Mouse (Mus musculus) liver, embryonic 14.5 days (tissue): ENCODE data around the gene Pet100. TPM values are rescaled to one million over a fixed set of nuclear protein-coding genes. Genes with fewer than 3 reads are reported as not detected.

Experiments
- ATAC-seq: fragments of 200-750 bp; cut with Nextera tagmentation; 2 replicates; pipeline ENCODE4 v1.8.0; 2017; ENCODE audit warnings: moderate number of reproducible peaks, mild to moderate bottlenecking, moderate library complexity; ENCODE audit not compliant: insufficient read depth
- DNase-seq, 3 experiments: peaks; one replicate each; pipeline ENCODE4 v3.0.0-alpha.2; 2012 to 2013; ENCODE audit warnings: low read depth in 3 of 3, low spot score in 3 of 3
- H3K27ac ChIP-seq: fragments of 300-500 bp; sonication (generic); 2 replicates; pipeline ENCODE4 v1.5.1; 2014; ENCODE audit warnings: moderate library complexity, mild to moderate bottlenecking, control low read depth, inconsistent platforms
- H3K27me3 ChIP-seq: fragments of 300-500 bp; sonication (generic); 2 replicates; pipeline ENCODE4 v1.6.1; 2014; ENCODE audit warnings: mild to moderate bottlenecking, low read length, moderate library complexity; ENCODE audit not compliant: control insufficient read depth, insufficient read depth
- H3K36me3 ChIP-seq: fragments of 300-500 bp; sonication (generic); replicated peaks from 2 replicates; pipeline ENCODE4 v1.6.1; 2014; ENCODE audit warnings: low read depth; ENCODE audit not compliant: control insufficient read depth, insufficient read depth
- H3K4me1 ChIP-seq, 2 experiments: fragments of 200-500 bp in 1 of 2; fragments of 300-500 bp in 1 of 2; sonication (generic) in 1 of 2; replicated peaks; 2 replicates each; pipeline ENCODE4 v1.6.1; 2012 to 2014; ENCODE audit warnings: antibody characterized with exemption in 1 of 2, inconsistent platforms in 1 of 2, low read length in 1 of 2; ENCODE audit not compliant: control insufficient read depth in 2 of 2, insufficient read depth in 2 of 2
- H3K4me2 ChIP-seq: fragments of 300-500 bp; sonication (generic); 2 replicates; pipeline ENCODE4 v1.6.1; 2014; ENCODE audit warnings: low read depth, mild to moderate bottlenecking, control low read depth, moderate library complexity
- H3K4me3 ChIP-seq, 2 experiments: fragments of 200-500 bp in 1 of 2; fragments of 300-500 bp in 1 of 2; sonication (generic) in 1 of 2; 2 replicates each; pipeline ENCODE4 v1.5.1; 2012 to 2014; ENCODE audit warnings: low read depth in 2 of 2, low read length in 2 of 2, mild to moderate bottlenecking in 2 of 2, control low read depth in 1 of 2, inconsistent platforms in 1 of 2, moderate library complexity in 1 of 2; ENCODE audit not compliant: insufficient read depth in 1 of 2
- H3K9ac ChIP-seq: fragments of 300-500 bp; sonication (generic); replicated peaks from 2 replicates; pipeline ENCODE4 v1.6.1; 2014; ENCODE audit warnings: mild to moderate bottlenecking, control low read depth, moderate library complexity
- H3K9me3 ChIP-seq: fragments of 300-500 bp; sonication (generic); 2 replicates; pipeline ENCODE4 v1.6.1; 2016; ENCODE audit warnings: low read length, mixed read lengths; ENCODE audit not compliant: control insufficient read depth
- CTCF ChIP-seq: IDR thresholded peaks from 2 replicates; pipeline ENCODE4 v1.5.1; 2016; ENCODE audit warnings: antibody characterized with exemption, low read depth, control low read depth
- EP300 ChIP-seq: IDR thresholded peaks from 2 replicates; pipeline ENCODE4 v1.6.1; 2016; ENCODE audit warnings: antibody characterized with exemption, low read depth
- WGBS: fragments of 180-500 bp; shearing (Covaris S2); extraction: QIAGEN DNeasy Blood & Tissue Kit; methylation state at CpG from one replicate; pipeline ENCODE4 v1.1.7; 2014; ENCODE audit not compliant: insufficient replicate concordance; 5-methylcytosine and 5-hydroxymethylcytosine counted together
- polyA plus RNA-seq, 2 experiments: library from polyadenylated mRNA; depleted of rRNA in 1 of 2; stranded (reverse) in 1 of 2; unstranded in 1 of 2; fragments of >200 nt; fragmentation: Nextera tagmentation in 1 of 2; extraction: Ambion mirVana in 1 of 2; gene quantifications; 2 replicates each; pipeline versions ENCODE4 v1.2.1 to v1.2.3; 2012 to 2014

Gene Pet100
- polyA plus RNA-seq, 2 experiments: 32.5 to 113 TPM

DNA sequence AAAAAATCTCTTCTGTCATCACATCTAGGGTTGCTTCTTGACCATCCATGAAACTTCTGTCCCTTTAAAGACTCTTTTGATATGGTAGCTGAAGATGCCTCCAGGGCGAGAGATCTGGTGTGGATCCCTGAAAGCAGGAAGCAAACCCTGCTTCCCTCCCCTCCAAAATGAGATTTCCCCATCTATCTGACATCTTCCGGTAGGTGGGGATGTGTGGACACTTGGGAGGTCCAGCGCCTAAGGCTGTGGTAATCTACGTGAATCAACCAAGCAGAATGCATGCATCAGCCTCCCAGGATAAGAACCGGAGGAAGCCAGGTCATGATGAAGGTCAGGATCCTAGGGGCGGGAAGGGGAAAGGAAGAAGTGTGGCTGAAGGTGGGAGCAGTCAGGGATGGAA, 44.2 kb downstream of the Pet100 start, which contains the start of gene Mcemp1:
TSS of gene Mcemp1 (plus strand) at position 248 of the 400 bp plus-strand sequence.
- Histone ChIP-seq H3K4me1 (no peaks in the 10 kb centered on the region), H3K27me3 (no peaks in the 10 kb centered on the region), H3K9me3 (no peaks in the 10 kb centered on the region), H3K4me3 (no peak within 1 kb of the TSS), H3K27ac (no peak within 1 kb of the TSS), H3K9ac (no peak within 1 kb of the TSS), H3K36me3 (no peaks in the 10 kb centered on the region), H3K4me2 (no peak within 1 kb of the TSS)
- ATAC-seq (no peak), DNase-seq (no peak)
- 60% methylated on average over 6 of the region's 6 CpGs for WGBS
- no peak for TF ChIP-seq CTCF

DNA sequence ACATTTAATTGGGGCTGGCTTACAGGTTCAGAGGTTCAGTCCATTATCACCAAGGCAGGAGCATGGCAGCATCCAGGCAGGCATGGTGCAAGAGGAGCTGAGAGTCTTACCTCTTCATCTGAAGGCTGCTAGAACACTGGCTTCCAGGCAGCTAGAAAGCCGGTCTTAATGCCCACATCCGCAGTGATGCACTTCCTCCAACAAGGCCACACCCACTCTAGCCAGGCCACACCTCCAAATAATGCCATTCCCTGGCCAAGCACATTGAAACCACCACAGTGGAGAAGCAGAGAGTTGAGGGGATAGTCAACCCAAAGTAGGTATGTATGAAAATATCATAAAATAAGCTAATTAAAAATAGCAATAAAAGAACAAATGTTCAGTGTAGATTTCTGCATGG, 49.0 kb downstream of the Pet100 start:
- H3K9me3 ChIP-seq: no peaks in the 10 kb centered on the region
- no peak for ATAC-seq
- DNase-seq: no peak
- no peak overlapping the region for H3K9ac ChIP-seq
- 34% methylated on average over 2 of the region's 2 CpGs for whole genome bisulfite sequencing
- no peaks in the 10 kb centered on the region for H3K27me3 ChIP-seq
- no peak overlapping the region for H3K27ac ChIP-seq
- H3K36me3 ChIP-seq: no peaks in the 10 kb centered on the region
- no peaks in the 10 kb centered on the region for H3K4me1 ChIP-seq
- no peak overlapping the region for H3K4me3 ChIP-seq
- H3K4me2 ChIP-seq: no peak overlapping the region
- TF ChIP-seq EP300: no peak
- TF ChIP-seq CTCF: no peak

DNA sequence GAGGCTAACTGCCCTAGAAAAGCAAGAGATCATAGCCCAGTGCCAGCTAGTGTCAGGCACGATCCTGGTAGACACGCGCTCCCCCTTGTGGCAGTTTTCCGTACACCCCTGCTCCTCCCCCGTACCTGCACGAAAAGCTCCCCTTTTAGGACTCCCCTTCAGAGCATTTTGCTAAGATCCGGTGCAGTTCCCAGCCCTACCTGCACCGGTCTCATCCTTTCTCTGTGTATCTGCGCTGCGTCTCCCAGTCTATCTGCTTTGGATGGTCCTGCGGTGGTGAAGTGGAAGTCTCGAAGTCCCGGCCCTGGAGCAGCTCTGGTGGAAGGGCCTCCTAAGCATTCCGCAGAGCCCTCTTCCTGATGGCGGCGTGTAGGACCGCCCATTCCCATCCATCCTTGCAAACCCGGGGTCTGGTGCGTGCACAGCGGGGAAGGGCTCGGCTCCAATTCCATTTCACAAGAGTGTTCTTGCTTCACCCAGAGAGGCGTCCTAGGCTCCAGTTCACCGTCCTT, 50.7 kb downstream of the Pet100 start, which contains the start of gene Fcor:
TSS of gene Fcor (minus strand) at position 383 of the 512 bp plus-strand sequence.
- ATAC-seq (peak; percentile 50), DNase-seq (peak in 2 of 3 experiments; percentile 39 to 43)
- H3K9me3 ChIP-seq: no peaks in the 10 kb centered on the region
- peak within 1 kb of the TSS; percentile 71 for H3K4me2 ChIP-seq
- H3K36me3 ChIP-seq: no peaks in the 10 kb centered on the region
- under 1% methylated on average over 23 of the region's 23 CpGs for WGBS
- H3K9ac ChIP-seq: peak within 1 kb of the TSS; percentile 32
- H3K4me1 ChIP-seq: peaks cover under 1 to 5% of the 10 kb centered on the region in 2 experiments
- H3K27me3 ChIP-seq: no peaks in the 10 kb centered on the region
- peak within 1 kb of the TSS; percentile 53 to 81 for H3K4me3 ChIP-seq
- TF ChIP-seq EP300 (no peak), CTCF (peak; percentile 95)
- no peak within 1 kb of the TSS for H3K27ac ChIP-seq

DNA sequence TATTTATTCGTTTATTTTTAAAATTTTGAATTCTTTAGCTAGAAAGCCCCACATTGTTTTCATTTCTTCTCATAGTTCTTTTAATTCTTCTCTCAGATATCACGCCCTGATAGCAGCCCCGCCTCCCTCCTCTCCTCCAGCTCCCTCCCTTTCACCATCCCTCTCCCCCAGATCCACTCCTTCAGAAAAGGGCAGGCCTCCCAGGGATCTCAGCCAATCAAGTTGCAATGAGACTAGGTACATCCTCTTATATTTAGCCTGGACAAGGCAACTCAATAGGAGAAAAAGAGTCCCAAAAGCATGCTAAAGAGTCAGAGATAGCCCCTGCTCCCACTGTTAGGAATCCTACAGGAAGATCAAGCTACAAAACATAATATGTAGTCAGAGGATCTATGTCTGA, 53.3 kb downstream of the Pet100 start:
- peaks cover 3 to 12% of the 10 kb centered on the region in 2 experiments for H3K4me1 ChIP-seq
- ATAC-seq: no peak
- no peak overlapping the region for H3K4me3 ChIP-seq
- no peak overlapping the region for H3K9ac ChIP-seq
- peaks cover 4% of the 10 kb centered on the region for H3K36me3 ChIP-seq
- no peak for DNase-seq
- H3K9me3 ChIP-seq: no peaks in the 10 kb centered on the region
- no peak overlapping the region for H3K27ac ChIP-seq
- WGBS: 36% methylated on average over 3 of the region's 3 CpGs
- TF ChIP-seq EP300: no peak
- no peak for TF ChIP-seq CTCF
- H3K4me2 ChIP-seq: no peak overlapping the region
- no peaks in the 10 kb centered on the region for H3K27me3 ChIP-seq

Other genes starting within 250 kb of the Pet100 start
- 3.4 and 3.6 TPM in 2 replicates for gene Arhgef18, start 228.5 kb upstream of the Pet100 start, polyA plus RNA-seq (2012; rRNA removed)
- 2.0 and 2.5 TPM in 2 replicates for gene Arhgef18, start 228.5 kb upstream of the Pet100 start, polyA plus RNA-seq (2014; fragmentation: Nextera tagmentation; extraction: Ambion mirVana)
- 2.5 and 3.1 TPM in 2 replicates for gene Pex11g, start 153.9 kb upstream of the Pet100 start, polyA plus RNA-seq (2012; rRNA removed)
- gene Pex11g, start 153.9 kb upstream of the Pet100 start, polyA plus RNA-seq (2014; fragmentation: Nextera tagmentation; extraction: Ambion mirVana): 2.7 and 3.5 TPM in 2 replicates
- 0.05 TPM in 1 of 2 replicates, not detected in the other for gene Tex45, start 150.7 kb upstream of the Pet100 start, polyA plus RNA-seq (2012; rRNA removed)
- gene Tex45, start 150.7 kb upstream of the Pet100 start, polyA plus RNA-seq (2014; fragmentation: Nextera tagmentation; extraction: Ambion mirVana): 0.10 TPM in 1 of 2 replicates, not detected in the other
- 4.8 and 6.8 TPM in 2 replicates for gene Zfp358, start 128.4 kb upstream of the Pet100 start, polyA plus RNA-seq (2012; rRNA removed)
- gene Zfp358, start 128.4 kb upstream of the Pet100 start, polyA plus RNA-seq (2014; fragmentation: Nextera tagmentation; extraction: Ambion mirVana): 1.7 and 2.0 TPM in 2 replicates
- gene Mcoln1, start 121.1 kb upstream of the Pet100 start, polyA plus RNA-seq (2012; rRNA removed): 26.1 and 31.6 TPM in 2 replicates
- gene Mcoln1, start 121.1 kb upstream of the Pet100 start, polyA plus RNA-seq (2014; fragmentation: Nextera tagmentation; extraction: Ambion mirVana): 12.6 and 13.8 TPM in 2 replicates
- 12.1 and 14.2 TPM in 2 replicates for gene Pnpla6, start 106.2 kb upstream of the Pet100 start, polyA plus RNA-seq (2012; rRNA removed)
- gene Pnpla6, start 106.2 kb upstream of the Pet100 start, polyA plus RNA-seq (2014; fragmentation: Nextera tagmentation; extraction: Ambion mirVana): 6.5 and 9.6 TPM in 2 replicates
- 2.7 and 3.0 TPM in 2 replicates for gene C330021F23Rik, start 53.6 kb upstream of the Pet100 start, polyA plus RNA-seq (2012; rRNA removed)
- 2.5 and 4.0 TPM in 2 replicates for gene C330021F23Rik, start 53.6 kb upstream of the Pet100 start, polyA plus RNA-seq (2014; fragmentation: Nextera tagmentation; extraction: Ambion mirVana)
- 1.8 and 2.2 TPM in 2 replicates for gene Camsap3, start 34.3 kb upstream of the Pet100 start, polyA plus RNA-seq (2012; rRNA removed)
- 1.6 and 1.7 TPM in 2 replicates for gene Camsap3, start 34.3 kb upstream of the Pet100 start, polyA plus RNA-seq (2014; fragmentation: Nextera tagmentation; extraction: Ambion mirVana)
- 24.1 and 27.1 TPM in 2 replicates for gene Xab2, start 232 bp upstream of the Pet100 start, polyA plus RNA-seq (2012; rRNA removed)
- 22.2 and 25.9 TPM in 2 replicates for gene Xab2, start 232 bp upstream of the Pet100 start, polyA plus RNA-seq (2014; fragmentation: Nextera tagmentation; extraction: Ambion mirVana)
- not detected in 2 replicates for gene Pcp2, start 4.0 kb downstream of the Pet100 start, polyA plus RNA-seq (2012; rRNA removed)
- 0.19 TPM in 1 of 2 replicates, not detected in the other for gene Pcp2, start 4.0 kb downstream of the Pet100 start, polyA plus RNA-seq (2014; fragmentation: Nextera tagmentation; extraction: Ambion mirVana)
- 55.5 and 61.7 TPM in 2 replicates for gene Stxbp2, start 9.4 kb downstream of the Pet100 start, polyA plus RNA-seq (2012; rRNA removed)
- 37.7 and 44.6 TPM in 2 replicates for gene Stxbp2, start 9.4 kb downstream of the Pet100 start, polyA plus RNA-seq (2014; fragmentation: Nextera tagmentation; extraction: Ambion mirVana)
- not detected in 2 replicates for gene Retn, start 34.2 kb downstream of the Pet100 start, polyA plus RNA-seq (2012; rRNA removed)
- not detected in 2 replicates for gene Retn, start 34.2 kb downstream of the Pet100 start, polyA plus RNA-seq (2014; fragmentation: Nextera tagmentation; extraction: Ambion mirVana)
- 1.4 and 1.9 TPM in 2 replicates for gene Mcemp1, start 44.2 kb downstream of the Pet100 start, polyA plus RNA-seq (2012; rRNA removed)
- gene Mcemp1, start 44.2 kb downstream of the Pet100 start, polyA plus RNA-seq (2014; fragmentation: Nextera tagmentation; extraction: Ambion mirVana): 3.1 and 3.7 TPM in 2 replicates
- 0.90 and 1.4 TPM in 2 replicates for gene Fcor, start 50.8 kb downstream of the Pet100 start, polyA plus RNA-seq (2012; rRNA removed)
- gene Fcor, start 50.8 kb downstream of the Pet100 start, polyA plus RNA-seq (2014; fragmentation: Nextera tagmentation; extraction: Ambion mirVana): 3.1 and 3.5 TPM in 2 replicates
- gene Trappc5, start 54.8 kb downstream of the Pet100 start, polyA plus RNA-seq (2012; rRNA removed): 11.0 and 13.1 TPM in 2 replicates
- 11.5 and 12.1 TPM in 2 replicates for gene Trappc5, start 54.8 kb downstream of the Pet100 start, polyA plus RNA-seq (2014; fragmentation: Nextera tagmentation; extraction: Ambion mirVana)
- gene Fcer2a, start 72.6 kb downstream of the Pet100 start, polyA plus RNA-seq (2012; rRNA removed): 0.01 TPM in 1 of 2 replicates, not detected in the other
- 0.05 TPM in 1 of 2 replicates, not detected in the other for gene Fcer2a, start 72.6 kb downstream of the Pet100 start, polyA plus RNA-seq (2014; fragmentation: Nextera tagmentation; extraction: Ambion mirVana)
- 2.8 and 3.5 TPM in 2 replicates for gene Clec4g, start 99.1 kb downstream of the Pet100 start, polyA plus RNA-seq (2012; rRNA removed)
- 3.6 and 4.2 TPM in 2 replicates for gene Clec4g, start 99.1 kb downstream of the Pet100 start, polyA plus RNA-seq (2014; fragmentation: Nextera tagmentation; extraction: Ambion mirVana)
- gene Cd209a, start 127.4 kb downstream of the Pet100 start, polyA plus RNA-seq (2012; rRNA removed): 0.04 and 0.11 TPM in 2 replicates
- gene Cd209a, start 127.4 kb downstream of the Pet100 start, polyA plus RNA-seq (2014; fragmentation: Nextera tagmentation; extraction: Ambion mirVana): 0.21 TPM in 1 of 2 replicates, not detected in the other
- not detected in 2 replicates for gene Cd209e, start 232.8 kb downstream of the Pet100 start, polyA plus RNA-seq (2012; rRNA removed)
- gene Cd209e, start 232.8 kb downstream of the Pet100 start, polyA plus RNA-seq (2014; fragmentation: Nextera tagmentation; extraction: Ambion mirVana): not detected in 2 replicates